Mouse (Mus musculus) urinary bladder, postnatal 14 days (tissue): ENCODE results near the gene Lrpprc.

ENCODE experiments used
- DNase-seq: peaks from one replicate; pipeline ENCODE4 v3.0.0; 2021; ENCODE audit warnings: low spot score

Gene Lrpprc

GRCm38 (mm10) chr17:84758971-84759370 lies 31.6 kb downstream of the Lrpprc start:
- no peak for DNase-seq

DNA sequence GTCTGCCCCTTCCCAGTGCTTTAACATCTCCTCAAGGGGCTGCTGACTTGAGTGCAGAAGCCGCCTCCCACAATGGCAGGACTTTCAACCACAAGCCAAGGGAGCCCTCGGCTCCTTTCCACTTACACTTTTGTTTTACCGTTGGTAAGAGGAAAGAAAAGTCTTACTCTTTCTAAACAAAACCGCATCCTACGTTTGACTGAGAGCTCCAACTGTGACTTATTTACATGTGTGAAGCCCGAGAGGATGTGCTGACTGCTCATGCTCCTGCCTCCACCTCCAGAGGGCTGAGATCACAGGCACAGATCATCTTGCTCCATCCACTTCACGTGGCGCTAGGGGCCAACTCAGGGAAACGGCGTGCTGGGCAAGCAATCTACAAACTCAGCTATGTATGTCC lies 32.2 kb downstream of the Lrpprc start:
- no peak for DNase-seq

GRCm38 (mm10) chr17:84756090-84756489 lies 34.5 kb downstream of the Lrpprc start:
- DNase-seq: no peak

GRCm38 (mm10) chr17:84753489-84753888 lies 37.1 kb downstream of the Lrpprc start:
- no peak for DNase-seq

DNA sequence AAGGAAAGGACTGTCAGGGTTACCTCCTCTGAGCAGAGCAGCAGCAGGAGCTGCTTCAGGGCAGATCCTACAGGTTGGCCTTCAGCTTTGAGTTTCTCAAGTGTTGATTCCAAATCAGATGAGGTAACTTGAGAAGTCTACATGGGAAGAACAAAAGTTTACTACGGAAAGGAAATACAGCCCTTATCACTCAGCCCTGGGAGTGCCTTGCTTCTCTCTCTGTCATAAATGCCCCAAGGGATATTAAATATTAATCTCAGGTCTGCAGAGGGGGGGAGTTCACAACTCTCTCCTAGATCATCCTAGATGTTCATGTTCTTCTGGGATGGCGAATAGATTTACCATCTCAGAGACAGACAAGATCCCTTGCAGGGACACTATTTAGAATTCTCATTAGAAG lies 38.3 kb downstream of the Lrpprc start:
- no peak for DNase-seq

DNA sequence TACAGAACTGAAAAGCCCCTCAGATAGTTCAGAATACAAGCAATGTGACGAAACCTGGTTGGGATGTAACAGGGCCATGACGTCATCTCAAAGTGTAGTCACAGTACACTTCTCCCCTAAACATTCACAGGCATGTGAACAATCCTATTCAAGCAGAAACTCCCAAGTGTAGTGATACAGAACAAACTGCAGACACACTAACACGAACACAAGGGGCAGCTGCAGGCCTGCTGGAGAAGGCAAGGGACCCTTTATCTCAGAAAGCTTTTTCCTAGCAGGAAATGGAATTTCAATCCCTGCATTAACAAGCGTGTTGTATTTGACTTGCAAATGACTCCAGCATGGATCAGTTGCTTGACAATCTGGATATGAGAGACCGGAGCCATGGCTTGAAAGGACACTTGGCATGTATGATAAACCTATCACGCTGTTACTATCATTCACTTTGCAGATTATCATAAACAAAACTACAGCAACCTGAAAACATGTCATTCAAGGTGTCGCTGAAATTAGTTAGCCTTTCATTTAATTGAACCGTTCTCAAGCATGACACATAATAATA lies 38.9 kb downstream of the Lrpprc start:
- DNase-seq: no peak

DNA sequence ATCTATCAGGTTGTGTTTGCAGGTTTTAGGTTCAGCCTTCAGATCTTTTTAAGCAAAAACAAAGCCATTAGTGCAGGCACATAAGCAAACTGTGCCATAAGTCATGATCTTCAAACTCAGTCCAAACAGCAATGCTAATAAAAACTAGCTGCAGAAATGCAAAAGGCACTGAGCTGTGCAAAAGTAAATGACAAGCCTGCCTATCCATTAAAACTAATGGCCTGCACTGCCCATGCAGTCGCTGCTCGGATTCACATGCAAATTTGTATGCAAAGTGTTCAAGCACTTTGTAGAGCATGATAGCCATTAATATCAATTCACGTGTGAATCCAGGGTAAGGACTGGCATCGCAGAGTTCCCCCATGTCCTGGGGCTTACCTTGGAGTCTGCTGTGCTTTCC lies 40.5 kb downstream of the Lrpprc start:
- DNase-seq: no peak

- DNase-seq: no peak
Measured at GRCm38 (mm10) chr17:84749297-84749696, 41.3 kb downstream of the Lrpprc start.

DNA sequence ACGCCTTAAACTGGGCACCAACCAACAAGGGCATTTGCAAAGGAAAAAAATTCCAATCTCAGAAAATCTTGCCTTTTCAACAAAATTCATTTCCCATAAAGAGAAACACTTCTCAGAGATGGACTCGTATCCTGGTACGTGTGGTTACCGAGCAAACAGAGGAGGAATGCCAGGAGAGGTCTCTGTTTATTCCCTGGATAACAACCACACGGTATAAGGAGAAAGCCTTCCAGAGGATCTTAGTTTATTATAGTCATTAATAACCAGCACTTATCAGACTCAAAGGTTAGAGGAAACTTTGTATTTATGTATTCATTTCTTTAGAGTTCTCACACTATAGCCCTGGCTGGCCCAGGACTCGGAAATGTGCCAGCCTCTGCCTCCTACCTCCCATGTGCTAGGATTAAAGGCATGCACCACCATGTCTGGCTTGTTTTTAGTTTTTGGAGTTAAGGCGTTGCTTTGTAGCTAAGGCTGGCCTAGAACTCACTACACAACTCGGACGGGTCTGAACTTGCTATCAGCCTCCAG lies 42.4 kb downstream of the Lrpprc start:
- DNase-seq: no peak

GRCm38 (mm10) chr17:84747212-84747611 lies 43.4 kb downstream of the Lrpprc start:
- DNase-seq: no peak

DNA sequence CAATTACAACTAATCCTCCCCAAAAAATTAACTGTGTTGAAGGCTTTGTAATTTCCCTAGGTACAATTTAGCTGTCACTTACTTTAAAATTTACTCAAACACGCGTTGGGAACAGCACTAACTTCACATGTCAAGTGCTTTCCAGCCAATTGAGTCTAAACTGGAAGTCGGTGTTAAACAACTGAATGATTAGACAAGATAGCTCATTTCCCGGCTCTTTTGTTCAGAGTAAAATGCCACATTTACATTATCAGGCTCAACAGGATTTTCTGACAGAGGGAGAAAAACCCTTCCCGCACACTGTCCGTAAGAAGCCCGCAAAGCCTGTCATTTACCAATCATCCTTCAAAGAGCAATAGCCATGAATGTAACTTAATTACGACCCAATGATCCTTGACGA lies 45.6 kb downstream of the Lrpprc start:
- DNase-seq: no peak

- DNase-seq: no peak
Measured at GRCm38 (mm10) chr17:84744256-84744655, 46.3 kb downstream of the Lrpprc start.

DNA sequence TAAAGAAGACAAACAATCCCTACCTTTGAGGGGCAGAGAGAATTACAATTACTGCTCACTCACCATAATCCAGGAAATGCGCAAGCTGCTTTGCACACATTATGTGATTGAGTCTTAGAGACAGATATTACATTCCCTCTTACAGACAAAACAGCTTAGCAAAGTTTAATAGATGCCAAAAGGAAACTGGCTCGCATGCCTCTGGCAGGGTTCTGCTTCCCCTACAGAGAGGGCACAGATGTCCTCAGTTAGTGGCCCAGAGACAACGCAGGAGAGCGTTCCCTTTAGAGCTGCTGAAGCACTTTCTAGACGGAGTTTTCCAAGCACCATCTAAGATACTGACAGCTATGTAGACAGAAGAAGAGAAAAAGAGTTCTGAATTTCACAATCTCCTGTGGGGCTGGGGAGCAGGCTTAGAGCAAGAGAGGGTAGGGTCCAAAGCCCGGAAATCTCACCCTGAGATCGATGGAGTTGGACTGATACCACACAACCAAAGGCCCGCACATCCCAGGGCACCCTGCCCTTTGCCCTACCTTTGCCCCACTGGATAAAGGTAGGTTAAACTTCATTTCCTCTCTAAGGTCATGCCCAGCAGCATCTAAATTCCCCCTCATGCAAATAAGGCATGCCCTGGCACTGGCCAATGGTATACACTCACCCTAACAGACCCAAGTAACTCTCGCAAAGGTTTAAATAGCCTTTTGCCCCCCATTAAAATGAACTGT lies 52.4 kb downstream of the Lrpprc start:
- DNase-seq: no peak

GRCm38 (mm10) chr17:84736719-84737118 lies 53.9 kb downstream of the Lrpprc start:
- DNase-seq: no peak

GRCm38 (mm10) chr17:84732612-84733011 lies 58.0 kb downstream of the Lrpprc start:
- DNase-seq: no peak

GRCm38 (mm10) chr17:84731361-84731760 lies 59.2 kb downstream of the Lrpprc start:
- no peak for DNase-seq

DNA sequence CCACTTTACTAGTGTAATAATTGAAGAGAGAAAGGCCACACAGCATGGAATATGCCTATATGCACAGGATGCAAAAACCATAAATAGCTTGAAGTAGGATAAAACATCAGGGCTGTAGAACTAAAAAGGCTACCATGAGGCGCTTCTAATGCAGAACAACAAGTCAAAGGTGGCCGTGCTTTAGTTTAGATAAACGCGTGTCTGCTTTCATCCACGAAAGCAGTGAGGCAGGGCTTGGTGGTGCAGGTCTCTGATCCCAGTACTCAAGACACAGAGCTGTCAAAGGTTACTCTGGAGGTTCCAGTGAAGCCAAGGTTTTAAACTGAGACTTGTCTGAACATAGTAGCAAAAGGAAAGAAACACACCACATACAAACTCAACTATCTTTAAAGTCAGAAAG lies 61.4 kb downstream of the Lrpprc start:
- no peak for DNase-seq

GRCm38 (mm10) chr17:84728201-84728911 lies 62.2 kb downstream of the Lrpprc start:
- DNase-seq: no peak

GRCm38 (mm10) chr17:84725163-84725562 lies 65.4 kb downstream of the Lrpprc start:
- no peak for DNase-seq

- no peak for DNase-seq
Measured at GRCm38 (mm10) chr17:84724028-84724427, 66.6 kb downstream of the Lrpprc start.

DNA sequence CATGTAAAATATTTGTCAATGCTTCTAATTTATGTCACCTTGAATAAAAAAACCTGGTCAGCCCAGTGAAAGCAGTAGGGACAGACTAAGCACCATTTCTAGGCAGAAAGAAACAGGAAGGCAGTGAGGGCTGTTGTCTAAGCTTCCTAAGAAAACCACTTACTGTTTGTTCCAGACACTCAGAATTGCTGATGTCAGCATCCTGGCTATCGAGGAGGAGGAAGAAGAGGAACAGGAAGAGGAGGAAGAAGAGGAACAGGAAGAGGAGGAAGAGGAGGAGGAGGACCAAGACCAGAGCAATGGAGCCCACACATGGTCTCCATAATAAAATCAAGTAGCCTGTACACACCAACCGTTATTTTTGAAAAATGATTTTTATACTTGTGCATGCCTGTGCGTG lies 71.5 kb downstream of the Lrpprc start:
- no peak for DNase-seq

DNA sequence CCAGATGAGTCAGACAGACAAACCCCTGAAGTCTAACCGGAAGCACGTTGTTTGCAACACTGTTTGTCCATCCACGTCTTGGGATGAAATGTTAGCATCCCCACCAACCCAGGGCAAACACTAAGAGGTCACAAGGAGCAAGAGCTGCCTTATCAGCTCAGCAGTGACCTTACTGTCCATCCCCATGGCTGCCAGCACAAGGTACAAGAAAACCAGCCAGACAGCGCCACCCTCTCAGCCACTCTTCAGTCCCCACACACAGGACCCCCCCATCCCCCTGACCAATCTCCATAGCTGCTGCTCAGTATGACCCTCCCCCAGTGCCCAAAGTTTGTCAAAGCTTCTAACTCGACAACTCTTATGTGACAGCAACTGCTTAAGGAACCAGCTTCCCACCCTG lies 73.2 kb downstream of the Lrpprc start:
- no peak for DNase-seq

DNA sequence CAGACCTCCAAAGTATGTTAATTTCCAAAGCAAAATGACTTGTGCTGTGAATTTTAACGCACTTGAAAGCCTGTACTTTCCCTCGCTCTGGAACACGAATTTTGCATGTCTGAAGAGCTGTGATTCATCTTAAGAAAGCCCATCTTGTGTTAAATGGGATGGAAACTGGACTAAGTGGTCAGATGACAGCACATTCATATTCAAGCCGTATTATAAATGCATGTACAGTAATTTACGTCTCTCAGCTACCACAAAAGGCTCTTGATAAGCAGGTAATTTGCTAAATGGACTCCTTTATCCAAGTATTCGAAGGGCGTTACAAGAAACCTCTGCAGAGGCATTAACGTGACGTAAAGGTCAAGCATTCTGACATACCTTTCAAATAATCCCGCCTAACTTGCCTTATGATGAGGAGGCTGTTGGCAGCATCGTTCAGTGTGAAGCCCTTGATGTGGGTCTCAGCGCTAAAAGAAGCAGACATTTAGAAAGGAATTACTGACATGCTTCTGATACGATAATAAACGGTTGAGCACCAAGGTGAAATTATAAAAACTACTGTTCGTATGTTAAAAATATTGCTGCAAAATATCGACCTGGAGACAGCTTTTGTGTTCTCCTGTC lies 74.2 kb downstream of the Lrpprc start:
- DNase-seq: no peak
